Mouse (Mus musculus) left cerebral cortex, adult 9 months (tissue): ENCODE measurements around the gene Nrcam.

Experiments
- DNase-seq, 2 experiments: peaks; one replicate each; pipeline ENCODE4 v3.0.0; 2022; ENCODE audit warnings: low spot score in 2 of 2

The Nrcam gene

DNA sequence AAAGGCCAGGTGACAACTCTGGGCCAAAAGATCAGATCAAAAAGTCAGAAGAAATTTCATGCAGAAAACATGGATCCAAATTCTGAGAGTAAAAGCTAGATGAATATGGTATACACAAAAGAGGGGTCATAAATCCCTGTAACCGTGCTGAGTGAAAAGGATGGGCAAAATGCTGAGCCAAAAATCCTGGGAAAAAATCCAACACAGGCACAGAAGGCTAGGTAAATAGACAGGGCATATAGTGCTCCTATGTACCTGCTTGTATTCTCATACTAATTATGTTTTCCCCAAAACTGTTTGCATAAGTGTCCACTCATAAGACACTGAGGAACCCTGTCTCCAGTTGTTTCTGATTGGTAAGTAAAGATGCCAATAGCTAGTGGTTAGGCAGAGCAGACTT, 288.8 kb downstream of the Nrcam start:
- DNase-seq: no peak

GRCm38 (mm10) chr12:44639341-44639921, 310.7 kb downstream of the Nrcam start:
- no peak for DNase-seq

DNA sequence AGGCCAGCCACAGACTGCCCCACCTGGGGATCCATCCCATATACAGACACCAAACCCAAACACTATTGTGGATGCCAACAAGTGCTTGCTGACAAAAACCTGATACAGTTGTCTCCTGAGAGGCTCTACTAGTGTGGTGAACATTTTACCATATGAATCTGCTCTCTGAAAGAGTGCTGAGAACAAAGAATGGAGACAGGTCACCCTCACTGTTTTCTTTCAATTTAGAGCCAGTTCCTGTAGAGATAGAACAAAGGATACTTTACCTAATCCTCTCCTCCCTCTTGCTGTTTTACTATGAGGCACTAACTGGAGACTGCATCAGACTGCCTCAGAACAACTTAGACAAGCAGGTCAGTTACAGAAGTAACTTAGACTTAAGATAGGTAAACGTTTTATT, 311.9 kb downstream of the Nrcam start:
- DNase-seq: no peak
